Mouse (Mus musculus) common myeloid progenitor, adult 5-6 weeks (primary cell): Measurements from ENCODE around the gene Polr2i. TPM values are rescaled to one million over a fixed set of nuclear protein-coding genes. Genes with fewer than 3 reads are reported as not detected.
"Not testable (repeated sequence)": the region's sequence is repeated elsewhere in the genome, so short reads cannot be mapped to it uniquely, and the experiment has no call there.

Experiments used
- ATAC-seq: replicated peaks from 2 replicates; pipeline ENCODE4 v1.8.0; 2016; ENCODE audit warnings: low read depth, mild to moderate bottlenecking, moderate TSS enrichment, inconsistent platforms; ENCODE audit not compliant: poor library complexity, severe bottlenecking
- total RNA-seq: library from RNA; stranded (forward); fragments of 200-1000, 187-1606 nt; gene quantifications from 2 replicates; pipeline ENCODE4 v1.2.3, GENCODE M21; 2017

The Polr2i gene
- total RNA-seq, 1 experiment from 2014 or later: 65.1 TPM

DNA sequence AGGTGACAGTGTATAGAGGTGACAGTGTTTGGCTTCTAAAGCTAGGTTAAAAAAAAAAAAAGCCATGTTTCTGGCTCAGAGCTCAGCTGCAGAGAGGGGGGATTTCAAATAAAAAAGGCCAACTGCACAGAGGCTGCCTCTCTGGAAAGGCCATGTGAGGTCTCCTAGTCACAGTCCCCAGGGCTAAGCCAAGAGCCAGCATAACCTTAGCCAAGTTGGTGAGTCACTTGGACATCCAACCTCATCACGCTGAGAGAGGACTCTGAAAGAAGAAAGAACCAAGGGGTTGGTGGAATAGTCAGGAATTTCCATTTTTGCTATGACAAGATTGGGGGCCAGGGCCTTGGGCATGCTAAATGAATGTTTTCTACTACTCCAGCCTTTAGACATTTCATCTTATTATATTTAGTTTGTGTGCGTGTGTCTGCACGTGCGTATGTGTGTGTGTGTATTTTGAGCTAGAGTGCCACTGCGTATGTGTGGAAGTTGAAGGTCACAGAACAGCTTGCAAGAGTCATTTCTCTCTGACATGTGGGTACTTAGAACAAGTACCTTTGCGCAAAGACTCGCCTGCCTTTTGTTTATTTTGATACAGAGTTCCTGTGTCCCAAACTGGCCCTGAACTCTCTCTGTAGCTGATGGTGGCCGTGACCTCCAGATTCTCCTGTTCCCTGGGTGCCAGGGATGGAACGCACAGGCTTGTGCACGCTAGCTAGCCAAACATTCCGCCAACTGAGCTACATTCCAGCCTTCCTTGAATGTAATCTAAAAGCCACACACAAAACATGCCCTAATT lies 28.7 kb upstream of the Polr2i start:
- no peak for ATAC-seq

DNA sequence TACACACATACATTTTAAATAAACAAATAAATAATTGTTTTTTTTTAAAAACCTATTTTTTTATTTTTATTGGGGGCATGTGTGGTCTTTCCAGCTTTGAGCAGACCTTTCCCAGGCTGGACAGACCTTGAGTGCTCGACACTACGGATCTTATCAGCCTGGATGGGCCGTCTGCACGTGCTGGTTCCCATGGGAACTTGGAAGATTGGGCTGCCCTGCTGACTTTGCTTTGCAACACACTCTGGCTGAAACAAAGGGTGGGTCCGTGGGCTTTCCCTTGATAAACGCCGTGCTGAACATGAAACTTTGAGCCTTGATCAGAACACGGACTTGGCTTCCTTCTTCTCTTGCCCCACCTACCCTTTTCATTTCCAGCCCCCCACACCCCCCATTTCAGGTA lies 27.4 kb upstream of the Polr2i start:
- no peak for ATAC-seq

DNA sequence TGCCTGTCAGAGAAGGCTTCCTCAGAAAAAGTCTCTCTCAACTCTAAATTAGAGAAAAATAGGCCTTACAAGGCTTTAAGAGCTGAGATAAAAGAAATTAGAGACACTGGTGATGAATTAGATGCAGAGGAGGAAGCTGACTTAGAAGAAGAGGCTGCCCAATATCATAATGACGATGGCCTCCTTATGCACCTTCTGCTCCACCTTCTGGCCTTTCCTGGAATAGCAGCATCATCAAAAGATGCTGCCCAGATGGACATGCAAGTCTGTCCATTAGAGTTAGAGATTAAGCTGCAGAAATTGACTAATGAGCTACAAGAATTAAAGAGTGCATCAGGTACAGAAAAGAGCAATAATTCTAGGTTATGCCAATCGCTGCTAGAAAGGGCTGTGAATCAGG lies 26.4 kb upstream of the Polr2i start:
- ATAC-seq: peak; percentile 94

DNA sequence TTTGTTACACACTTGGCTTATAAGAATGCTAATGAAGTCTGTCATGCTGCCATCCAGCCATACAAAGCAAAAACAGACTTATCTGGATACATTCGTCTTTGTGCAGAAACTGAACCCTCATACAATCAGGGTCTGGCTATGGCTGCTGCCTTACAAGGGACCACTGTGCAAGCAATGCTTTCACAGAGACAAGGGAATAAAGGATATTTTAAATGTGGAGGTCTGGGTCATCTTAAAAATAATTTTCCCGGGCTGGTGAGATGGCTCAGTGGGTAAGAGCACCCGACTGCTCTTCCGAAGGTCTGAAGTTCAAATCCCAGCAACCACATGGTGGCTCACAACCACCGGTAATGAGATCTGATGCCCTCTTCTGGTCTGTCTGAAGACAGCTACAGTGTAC lies 25.4 kb upstream of the Polr2i start:
- not testable (repeated sequence) for ATAC-seq

DNA sequence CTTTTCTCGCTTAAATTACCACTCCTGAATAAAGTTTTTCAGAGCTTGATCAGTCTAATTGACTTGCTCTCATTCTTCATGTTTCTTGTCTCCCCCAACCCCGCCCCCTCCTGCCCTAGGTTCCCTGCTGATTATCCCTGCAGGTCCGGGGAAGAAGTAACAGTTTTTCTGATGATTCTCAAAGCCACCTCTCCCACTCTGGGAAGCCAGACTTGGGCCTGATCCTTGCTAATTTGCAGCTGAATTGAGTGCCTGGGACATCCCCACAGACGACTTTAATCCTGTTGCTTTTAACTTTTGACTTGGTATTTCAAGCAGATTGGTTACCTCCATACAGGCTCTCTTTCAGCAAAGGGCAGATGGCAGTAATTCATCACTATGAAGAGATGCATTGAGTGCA lies 20.7 kb upstream of the Polr2i start:
- ATAC-seq: no peak

- no peak for ATAC-seq
These were observed 17.9 kb upstream of the Polr2i start for GRCm38 (mm10) chr7:30213881-30214280.

GRCm38 (mm10) chr7:30215875-30216274 lies 15.9 kb upstream of the Polr2i start:
- ATAC-seq: no peak

GRCm38 (mm10) chr7:30216723-30217151 lies 15.0 kb upstream of the Polr2i start:
- peak; percentile 78 for ATAC-seq

GRCm38 (mm10) chr7:30217277-30217676 lies 14.5 kb upstream of the Polr2i start:
- no peak for ATAC-seq

GRCm38 (mm10) chr7:30219293-30220007 lies 12.3 kb upstream of the Polr2i start:
- peak; percentile 83 for ATAC-seq

- ATAC-seq: peak; percentile 55
These were observed 11.8 kb upstream of the Polr2i start for GRCm38 (mm10) chr7:30220008-30220356.

- no peak for ATAC-seq
These were observed 10.3 kb upstream of the Polr2i start for GRCm38 (mm10) chr7:30221433-30221832.

- ATAC-seq: no peak
These were observed 9.5 kb upstream of the Polr2i start for GRCm38 (mm10) chr7:30222205-30222604.

DNA sequence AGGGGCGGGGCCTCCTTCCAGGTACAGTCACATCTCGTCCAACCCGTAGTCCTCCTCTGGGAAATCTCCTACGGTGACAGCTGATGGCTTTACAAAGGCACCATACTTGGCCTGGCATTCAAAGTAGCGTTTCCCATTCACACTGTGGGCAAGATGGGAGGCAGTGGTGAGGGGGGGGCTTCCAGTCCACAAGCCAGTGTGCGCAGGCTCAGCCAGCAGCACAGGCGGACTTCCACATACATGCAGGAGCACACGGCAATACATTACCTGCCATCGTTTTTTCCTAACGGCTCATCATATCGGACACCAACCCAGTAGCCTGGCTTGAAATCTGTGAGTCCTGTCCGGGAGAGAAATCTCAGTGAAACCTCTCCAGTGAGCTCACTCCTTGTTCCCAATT lies 7.5 kb upstream of the Polr2i start:
- no peak for ATAC-seq

DNA sequence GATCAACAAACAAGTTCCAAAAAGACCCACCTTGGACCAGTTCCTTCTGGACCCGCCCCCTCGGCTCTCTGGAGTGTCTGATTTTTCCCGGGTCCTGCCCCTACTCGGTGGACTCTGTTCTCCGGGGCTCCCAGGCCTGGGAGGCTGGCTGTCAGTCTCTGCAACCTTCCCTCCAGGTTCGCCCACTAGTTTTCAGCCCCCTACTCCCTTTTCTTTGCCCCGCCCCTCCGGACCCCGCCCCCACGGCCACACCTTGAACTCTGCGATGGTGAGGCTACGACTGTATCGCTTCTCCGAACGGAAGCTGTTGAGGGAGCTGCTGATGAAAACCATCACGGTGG lies 450 bp upstream of the Polr2i start:
- no peak for ATAC-seq

- peak; percentile 34 for ATAC-seq
These were observed 942 bp downstream of the Polr2i start for GRCm38 (mm10) chr7:30232631-30233148.

- ATAC-seq: no peak
These were observed 1.6 kb downstream of the Polr2i start for GRCm38 (mm10) chr7:30233387-30233786.

DNA sequence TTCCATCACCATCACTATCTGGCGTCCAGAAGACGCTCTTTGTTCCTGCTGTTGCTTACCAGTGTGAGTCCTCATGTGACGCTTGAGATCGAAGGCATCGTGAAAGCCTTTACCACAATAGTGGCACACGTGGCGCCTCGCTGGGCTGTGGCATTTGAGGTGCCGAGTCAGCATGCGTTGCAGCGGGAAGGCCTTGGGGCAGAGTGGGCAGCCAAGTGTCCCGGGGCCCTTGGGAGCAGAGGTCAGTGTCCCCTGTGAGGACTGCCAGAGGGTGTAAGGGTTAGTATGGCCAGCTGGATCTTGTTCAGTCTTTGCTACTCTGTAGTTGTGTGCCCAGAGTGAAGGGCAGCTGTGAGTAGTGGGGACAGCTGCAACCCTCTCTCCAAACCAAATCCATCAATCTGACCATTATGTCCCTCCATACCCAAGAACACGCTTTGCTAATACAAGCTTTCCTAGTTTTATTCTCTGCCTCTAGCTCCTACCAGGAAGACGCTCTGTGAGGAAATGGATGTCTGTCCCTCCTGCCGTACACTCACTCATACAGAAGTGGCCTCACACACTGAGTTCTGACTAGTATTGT lies 2.6 kb downstream of the Polr2i start:
- no peak for ATAC-seq

- ATAC-seq: no peak
These were observed 3.3 kb downstream of the Polr2i start for GRCm38 (mm10) chr7:30235091-30235490.

GRCm38 (mm10) chr7:30235625-30236024 lies 3.9 kb downstream of the Polr2i start, which contains the start of gene Ovol3:
TSS of gene Ovol3 (minus strand) at chr7:30235725.
- ATAC-seq: no peak

DNA sequence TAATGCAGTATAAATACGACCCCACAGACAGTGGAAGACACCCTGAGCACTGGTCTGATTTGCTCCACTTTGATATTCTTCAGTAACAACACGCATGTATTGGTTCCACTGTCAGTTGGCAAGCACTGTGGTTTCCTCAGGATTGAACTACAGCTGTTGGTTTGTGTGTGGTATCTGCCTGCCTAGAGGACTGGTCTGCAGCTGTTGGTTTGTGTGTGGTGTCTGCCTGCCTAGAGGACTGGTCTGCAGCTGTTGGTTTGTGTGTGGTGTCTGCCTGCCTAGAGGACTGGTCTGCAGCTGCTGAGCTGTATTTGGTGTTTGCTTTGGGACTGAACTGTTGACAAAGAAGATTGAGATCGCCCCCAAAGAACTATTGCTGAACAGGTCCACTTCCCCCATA lies 5.6 kb downstream of the Polr2i start:
- ATAC-seq: not testable (repeated sequence)
